Mouse (Mus musculus): ENCODE data around the gene 4933430I17Rik.
"Not testable (repeated sequence)": the region's sequence is repeated elsewhere in the genome, so short reads cannot be mapped to it uniquely, and the experiment has no call there.

4933430I17Rik gene

DNA sequence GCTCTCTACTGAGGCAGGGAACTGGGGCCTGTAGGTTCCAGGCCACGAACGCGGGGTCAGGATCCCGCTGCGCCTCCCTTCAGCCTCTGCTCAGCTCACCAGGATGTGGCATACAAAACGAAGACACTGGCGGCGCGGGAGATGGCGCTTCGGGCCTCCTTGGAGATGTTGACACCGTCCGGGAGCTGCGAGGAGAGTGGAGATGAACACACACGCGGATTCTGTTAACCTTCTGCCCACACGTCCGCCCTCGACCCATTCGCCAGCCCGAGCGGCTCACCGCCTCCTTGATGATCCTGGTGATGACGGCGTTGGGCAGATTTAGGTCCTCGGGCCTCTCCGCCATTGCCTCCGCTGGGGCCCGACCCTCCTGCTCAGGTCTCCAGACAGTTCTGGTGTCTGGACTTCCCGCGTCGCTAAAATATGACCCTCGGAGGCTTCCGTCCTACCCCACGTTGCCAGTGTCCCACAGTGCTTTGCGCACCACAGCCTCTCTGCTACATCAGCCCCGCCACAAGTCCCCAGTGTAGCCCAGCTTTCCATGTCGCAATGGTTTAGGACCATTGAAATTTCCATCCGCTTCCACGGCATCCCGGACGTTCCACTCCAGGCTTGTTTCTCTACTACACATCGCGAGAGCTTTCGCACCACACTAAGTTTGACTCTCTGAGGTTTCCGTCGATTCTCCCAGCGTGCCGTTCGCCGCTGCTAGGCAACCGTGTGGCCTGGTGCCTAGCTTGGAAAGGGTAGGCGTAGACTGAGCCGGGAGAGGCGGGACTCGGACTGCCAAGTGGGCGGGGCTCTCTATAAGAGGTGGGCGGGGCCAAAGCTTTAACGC is at the start of gene 4933430I17Rik, which contains the start of gene Pole3:
Gene 4933430I17Rik, plus strand, starts transcription at position 719 of the 838 bp plus-strand sequence.
Gene Pole3, minus strand, starts transcription at position 418 of the 838 bp plus-strand sequence.
- peak; percentile 98 for DNase-seq

DNA sequence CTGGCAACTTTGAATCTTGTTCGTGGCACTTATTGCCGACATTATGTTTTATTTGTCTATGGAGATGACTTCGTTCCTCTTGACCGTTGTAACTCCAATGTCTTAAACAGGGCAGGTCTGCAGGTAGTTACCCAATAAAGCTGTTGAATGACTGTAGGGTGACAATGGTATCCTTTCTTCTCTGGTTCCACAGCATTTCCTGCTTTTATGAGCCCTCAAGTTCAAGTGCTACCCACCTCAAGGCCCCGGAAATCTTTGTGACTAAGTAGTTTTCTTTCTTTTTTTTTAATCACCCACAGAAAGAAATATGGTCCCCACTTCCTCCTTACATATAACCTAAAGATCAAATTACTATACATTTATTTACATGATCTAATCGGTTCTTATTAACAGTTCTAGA is 49.4 kb upstream of the 4933430I17Rik start:
- DNase-seq: no peak

DNA sequence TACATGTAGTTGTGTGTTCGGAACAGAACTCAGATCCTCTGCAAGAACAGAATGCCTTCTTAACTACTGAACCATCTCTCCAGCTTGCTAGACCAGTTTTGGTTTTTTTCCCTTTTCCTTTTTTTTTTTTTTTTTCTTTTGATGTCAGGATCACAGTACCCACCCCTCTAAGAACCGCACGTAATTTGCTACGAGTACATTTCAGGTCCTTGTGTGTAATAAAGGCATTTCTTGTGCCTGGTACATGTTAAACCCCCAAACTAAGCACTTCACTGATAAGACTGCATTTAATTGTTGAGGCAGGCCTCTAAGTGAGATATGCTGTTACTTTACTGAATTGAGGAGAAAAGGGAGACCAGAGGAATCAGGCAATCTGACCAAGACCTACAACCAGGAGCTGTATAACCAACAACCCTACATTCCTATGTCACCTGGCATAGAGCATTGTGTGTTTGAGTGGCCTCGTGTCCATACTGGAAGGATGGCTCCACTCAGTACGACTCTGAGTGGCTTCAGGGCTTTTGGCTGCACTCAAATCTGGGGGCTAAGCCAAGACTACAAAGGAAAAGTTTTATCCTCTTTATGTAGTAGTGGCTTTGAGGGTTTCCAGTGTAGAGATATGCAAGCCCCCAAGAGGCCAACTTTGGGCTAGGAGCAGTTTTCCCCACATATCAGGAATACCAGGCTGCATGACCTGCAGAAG is 47.5 kb upstream of the 4933430I17Rik start:
- peak; percentile 32 to 59 for DNase-seq

DNA sequence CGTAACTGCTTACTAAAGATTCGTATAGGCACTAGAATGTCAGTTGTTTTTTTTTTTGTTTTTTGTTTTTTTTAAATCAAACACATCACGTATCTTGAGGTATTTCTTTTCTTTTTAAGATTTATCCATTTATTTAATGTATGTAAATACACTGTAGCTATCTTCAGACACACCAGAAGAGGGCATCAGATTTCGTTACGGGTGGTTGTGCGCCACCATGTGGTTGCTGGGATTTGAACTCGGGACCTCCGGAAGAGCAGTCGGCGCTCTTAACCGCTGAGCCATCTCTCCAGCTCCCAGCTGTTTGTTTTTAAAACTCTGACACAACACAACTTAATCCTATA is 45.6 kb upstream of the 4933430I17Rik start:
- not testable (repeated sequence) for DNase-seq

DNA sequence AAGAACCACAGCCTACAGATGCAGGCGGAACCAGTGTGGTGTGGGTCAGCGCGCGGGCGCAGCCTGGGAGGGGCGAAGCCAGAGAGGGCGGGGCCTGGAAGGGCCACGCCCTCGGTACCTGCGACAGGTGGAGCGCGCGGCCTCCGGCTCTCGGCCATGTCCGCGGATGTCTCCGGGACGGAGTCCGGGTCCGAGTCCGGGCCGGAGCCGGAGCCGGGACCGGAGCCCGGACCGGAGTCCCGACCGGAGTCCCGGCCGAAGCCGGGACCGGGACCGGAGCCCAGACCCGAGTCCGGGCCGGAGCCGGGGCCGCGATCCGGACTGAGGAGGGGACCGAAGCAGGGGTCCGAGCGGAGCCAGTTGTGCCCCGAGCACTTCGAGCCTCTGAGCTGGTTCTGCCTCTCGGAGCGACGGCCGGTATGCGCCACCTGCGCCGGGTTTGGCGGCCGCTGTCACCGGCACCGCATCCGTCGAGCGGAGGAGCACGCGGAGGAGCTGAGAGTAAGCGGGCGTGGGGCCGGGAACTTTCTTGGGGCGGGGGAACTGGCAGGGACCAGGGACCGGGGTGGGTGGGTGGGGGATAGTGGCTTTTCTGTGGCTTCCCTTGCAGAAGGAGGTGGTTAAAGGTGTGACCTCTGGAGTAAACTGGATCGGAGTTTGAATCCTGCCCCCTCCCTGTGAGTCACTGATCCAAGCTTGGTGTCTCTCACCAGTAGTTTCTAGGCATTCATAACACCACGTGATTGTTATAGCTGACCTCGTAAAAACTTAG is 45.0 kb upstream of the 4933430I17Rik start, which contains the start of gene Bspry:
Gene Bspry, plus strand, starts transcription at position 117 of the 772 bp plus-strand sequence.
- DNase-seq: peak; percentile 73 to 81

DNA sequence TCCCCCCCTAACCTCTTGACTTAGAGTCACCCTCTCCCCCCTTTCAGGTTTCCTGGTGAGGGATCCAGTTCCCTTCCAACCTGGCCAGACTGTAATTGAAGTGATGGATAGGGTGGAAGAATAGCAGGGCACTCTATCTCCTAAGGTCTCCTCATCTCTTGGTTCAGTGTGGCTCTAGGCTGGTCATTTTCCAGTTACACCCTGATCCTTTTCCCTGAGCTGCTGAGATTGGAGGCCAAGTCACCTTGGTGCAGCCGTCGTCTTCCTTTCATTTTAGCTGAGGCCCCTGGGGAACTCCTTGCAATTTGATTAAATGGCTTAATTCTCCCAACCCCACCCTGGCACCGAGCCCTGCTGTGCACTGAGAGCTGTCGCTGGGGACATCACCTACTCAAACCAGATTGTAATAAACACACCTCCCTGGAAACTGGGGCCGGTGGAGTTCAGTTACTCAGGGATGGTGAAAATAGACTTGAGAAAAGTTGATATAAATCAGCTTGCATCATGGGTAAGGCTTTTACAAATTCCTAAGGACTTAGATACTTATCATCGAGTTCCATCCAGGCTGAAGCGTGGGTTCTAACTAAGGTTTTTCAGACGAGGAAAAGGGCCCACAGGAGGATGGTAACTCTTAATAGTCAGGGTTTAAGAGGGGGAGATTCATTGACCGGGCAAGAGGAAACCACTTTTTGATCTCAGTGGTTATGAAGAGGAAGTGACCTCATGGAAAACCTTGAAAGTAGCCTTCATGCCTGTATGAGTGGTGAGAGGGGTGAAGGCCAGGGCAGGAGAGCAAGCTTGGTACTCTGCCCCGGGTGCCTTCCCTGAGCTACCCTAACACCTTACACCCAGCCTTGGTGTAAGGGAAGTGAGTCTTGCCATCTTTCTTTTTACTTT is 44.2 kb upstream of the 4933430I17Rik start:
- no peak for DNase-seq

DNA sequence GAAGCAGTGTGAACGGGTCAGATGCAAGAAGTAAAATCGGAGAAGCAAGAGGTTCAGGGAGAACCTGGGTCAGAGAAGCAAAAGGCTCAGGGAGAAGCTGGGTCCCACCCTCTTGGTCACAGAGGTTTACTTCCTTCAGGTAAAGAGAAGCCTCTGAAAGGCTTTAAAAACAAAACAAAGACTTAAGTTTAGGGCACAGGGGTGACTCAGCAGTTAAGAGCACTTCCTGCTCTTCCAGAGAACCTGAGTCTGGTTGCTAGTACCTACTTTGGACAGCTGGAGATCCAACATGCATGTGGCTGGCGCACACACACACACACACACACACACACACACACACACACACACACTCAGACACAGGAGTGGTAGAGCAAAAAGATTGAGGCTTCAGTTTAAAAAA is 40.2 kb upstream of the 4933430I17Rik start:
- no peak for DNase-seq

DNA sequence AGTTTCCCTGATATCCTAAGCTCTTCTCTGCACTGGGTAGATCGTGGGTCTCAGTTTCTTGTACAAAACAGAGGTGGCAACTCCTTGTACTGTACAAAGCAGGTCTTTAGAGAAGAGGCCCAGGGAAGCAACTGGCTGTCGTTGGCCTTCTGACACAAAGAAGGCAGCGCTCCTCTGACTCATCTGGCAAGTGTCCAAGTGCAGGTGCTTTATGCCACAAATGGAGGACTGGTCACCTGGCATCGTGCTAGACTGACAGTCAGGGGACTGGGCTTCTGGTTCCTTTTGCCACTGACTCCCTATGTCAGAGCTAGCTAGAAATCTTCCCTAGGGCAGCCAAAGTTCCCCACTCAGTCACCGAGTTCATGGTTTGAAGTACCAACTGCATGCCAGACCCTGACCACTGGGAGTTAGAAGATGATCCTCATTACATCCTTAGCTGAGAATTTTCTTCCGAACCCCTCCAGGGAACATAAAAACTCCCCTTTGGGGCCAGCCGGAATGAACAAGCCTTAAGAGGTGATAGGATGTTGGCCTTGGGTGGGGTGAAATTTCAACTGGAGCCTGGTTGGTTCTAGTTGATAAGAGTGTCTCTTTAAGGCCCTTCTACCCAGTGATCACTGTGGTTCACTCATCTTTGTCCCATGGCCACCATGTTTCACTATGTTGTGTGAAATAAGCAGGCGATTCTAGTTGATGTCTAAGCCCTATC is 39.6 kb upstream of the 4933430I17Rik start:
- DNase-seq: peak; percentile 55

DNA sequence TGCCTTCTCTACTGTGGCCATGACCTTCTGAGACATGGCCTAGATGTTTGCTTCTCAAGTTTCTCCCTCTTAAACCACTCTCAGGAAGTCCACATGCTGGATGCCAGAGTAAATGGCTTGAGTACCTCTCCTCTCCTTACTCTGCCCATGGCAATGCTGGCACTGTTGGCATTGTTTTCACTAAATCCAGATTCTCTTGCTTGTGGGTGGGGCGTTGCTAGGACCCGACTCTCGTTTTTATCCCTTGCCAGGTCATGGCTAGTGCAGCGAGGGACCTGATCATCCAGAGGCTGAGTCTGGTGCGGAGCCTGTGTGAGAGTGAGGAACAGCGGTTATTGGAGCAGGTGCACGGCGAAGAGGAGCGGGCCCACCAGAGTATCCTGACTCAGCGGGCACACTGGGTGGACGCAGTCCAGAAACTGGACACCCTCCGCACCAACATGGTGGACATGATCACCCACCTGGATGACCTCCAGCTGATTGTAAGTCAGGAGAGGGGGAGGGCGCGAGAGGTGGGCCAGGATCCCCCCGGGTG is 38.9 kb upstream of the 4933430I17Rik start:
- DNase-seq: peak; percentile 34 to 58

DNA sequence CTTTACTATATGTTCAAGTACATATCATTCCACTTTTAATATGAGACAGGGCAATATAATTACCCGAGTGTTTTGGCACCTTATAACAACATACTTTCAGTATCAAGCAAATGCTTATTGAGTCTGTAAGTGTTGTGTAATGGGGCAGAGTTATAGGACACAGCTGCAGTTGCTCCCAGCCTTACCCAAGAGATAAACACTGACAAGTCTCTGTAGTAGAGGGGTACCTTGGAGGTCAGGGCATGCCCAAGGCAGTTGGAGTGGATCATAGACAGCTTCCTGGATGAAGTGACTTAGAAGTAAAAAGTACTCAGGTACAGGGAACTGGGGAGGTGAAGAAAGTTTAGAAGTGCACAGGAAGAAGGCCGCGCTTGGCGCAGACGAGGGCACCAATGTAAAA is 38.0 kb upstream of the 4933430I17Rik start:
- no peak for DNase-seq

DNA sequence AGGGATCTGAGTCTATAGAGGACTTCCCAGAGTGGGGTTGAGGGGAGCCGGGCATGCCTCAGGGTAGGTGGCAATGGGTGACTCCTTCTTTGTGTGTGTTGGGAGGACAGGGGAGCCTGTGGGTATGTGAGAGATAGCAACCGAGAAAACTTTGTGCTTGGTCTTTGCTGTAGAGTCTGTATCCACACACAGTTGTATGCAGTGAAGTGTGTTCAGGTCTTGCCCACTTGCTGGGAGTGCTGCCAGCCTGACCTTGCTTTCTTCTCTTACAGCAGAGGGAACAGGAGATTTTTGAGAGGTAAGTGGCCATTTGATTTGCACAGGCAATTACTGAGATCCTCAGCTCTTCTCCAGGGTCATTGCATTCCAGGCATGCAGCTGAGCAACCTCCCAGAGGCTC is 37.3 kb upstream of the 4933430I17Rik start:
- no peak for DNase-seq

DNA sequence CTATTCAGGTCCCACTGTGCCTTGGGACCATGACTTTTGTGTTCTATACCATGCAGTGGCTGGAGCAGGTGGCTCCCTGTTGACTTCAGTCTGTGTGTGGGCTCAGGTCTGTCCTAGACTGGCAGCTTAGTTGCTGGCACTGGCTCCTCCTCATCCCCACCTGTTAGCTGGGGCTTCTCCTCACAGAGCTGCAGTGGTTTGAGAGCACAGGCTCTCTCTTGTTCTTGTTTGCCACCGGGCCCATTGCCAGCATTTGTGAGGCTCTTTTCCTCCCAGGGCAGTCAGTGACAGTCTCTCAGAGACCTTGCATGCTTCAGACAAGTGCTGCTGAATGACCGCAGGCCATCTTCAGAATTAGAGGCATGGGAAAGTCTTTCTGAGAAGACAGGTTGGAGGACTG is 32.5 kb upstream of the 4933430I17Rik start:
- no peak for DNase-seq

DNA sequence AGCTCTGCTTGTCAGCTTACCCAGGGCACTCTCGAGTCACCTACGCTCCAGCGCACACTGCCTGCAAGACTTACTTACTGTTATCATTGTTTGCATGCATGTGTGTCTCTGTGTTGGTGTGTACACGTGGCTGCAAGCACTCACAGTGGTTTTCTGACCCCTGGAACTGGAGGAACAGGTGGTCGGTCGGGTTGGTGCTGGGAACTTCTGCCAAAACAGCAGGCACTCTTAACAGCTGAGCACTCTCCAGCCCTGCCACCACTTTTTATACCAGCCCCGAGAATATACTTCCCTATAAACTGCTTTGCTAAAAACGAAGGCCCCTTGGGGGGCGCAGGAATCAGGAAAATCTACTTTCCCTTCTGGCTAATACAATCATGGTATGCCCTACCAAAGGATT is 30.9 kb upstream of the 4933430I17Rik start:
- DNase-seq: no peak

DNA sequence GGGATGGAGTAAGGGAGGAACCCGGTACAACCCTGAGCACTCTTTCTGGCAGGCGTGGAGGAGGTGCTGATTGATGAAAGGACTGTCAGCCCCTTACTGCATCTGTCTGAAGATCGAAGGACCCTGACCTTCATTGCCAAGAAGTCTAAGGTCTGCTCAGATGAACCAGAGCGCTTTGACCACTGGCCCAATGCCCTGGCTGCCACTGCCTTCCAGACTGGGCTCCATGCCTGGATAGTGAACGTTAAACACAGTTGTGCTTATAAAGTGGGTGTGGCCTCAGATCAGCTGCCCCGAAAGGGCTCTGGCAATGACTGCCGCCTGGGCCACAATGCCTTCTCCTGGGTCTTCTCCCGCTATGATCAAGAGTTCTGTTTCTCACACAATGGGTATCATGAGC is 29.2 kb upstream of the 4933430I17Rik start:
- DNase-seq: peak; percentile 60 to 75

DNA sequence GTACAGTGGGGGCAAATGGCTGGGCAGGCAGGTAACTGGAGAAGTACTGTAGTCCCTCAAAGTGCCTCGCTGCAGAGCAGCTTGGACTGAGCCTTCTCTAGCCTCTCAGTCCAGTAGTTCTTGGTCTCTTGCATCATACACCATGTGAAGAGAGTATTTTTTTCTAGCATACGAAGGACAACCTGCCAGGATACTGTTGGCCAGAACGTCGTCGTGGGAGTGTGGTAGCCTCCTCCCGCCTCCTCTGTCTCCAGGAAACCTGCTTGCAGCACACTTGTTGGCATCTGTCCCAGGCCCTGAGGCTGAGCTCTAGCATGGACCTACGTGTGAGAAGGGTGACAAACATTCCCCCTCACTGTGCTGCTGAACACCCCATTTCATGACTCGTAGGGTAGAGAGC is 28.4 kb upstream of the 4933430I17Rik start:
- DNase-seq: peak; percentile 67 to 82

DNA sequence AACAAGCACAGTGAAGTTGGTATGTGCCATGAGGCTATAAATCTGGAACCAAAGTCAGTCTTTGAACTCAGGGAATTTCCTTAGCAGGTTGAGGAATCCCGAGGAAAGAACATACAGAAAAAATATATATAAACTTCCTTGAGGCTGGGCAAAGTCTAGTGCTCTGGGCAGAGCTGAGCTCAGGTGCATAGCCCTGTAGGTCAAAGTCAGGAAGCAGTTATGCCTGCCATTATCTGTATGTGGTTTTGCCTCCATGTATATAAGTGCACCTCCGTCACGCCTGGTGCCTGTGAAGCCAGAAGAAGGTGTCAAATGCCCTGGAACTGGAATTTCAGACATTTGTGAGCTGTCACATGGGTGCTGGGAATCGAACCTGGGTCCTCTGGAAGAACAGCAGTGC is 24.4 kb upstream of the 4933430I17Rik start:
- no peak for DNase-seq

DNA sequence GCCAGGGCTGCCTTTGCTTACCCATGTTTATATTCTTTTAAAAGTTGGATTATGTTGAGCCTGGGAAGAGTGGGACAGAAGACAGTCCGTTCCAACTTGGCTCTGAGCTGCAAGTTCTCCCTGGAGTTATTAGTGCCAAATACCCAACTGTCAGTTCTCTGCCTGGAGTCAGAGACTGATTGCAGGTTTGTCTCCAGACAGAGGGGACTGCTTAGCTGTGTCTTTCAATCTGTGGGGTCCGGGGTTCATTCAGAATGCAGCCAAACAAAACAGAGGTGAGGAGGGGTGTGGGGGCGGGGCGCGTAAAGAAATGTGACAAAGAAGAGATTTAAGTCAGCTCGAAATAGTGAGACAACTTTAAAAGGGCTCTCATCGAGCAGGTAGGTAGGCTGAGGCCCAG is 23.6 kb upstream of the 4933430I17Rik start:
- DNase-seq: no peak

DNA sequence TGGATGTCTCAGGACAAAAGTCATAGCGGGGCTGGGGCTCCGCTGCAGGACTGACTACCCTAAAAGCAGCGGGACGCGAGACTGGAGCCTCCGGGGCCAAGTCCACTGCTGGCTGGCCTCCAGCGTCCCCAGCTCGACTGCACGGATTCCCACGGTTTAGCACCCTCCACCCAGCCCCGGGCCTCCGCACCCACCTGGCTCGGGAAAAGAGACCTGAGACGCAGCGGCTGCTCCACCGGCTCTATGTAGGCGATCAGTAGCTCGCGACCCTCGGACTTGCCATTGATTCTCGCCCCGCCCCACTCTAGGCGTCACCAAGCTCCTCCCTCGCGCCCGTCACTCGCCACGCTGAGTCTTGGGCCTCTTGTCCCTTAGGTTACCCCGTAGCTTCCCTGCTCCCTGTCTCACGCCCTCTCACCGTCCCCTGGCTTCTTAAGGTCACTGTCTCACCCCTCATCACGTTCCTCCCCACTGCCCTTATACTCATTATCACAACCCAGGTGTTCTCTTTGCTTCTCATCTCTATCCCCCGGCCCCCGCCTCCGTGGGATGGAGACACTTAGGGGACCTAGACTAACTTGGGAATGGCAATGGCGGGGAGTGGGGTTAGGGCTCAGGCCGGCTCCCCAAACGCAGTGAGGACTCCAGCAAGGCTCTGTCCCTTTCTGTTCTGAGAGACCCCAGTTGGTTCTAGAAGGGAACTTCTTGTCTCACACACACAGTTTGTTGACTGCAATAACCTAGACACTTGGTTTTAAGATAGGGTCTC is 23.0 kb upstream of the 4933430I17Rik start:
- DNase-seq: peak; percentile 91 to 92

DNA sequence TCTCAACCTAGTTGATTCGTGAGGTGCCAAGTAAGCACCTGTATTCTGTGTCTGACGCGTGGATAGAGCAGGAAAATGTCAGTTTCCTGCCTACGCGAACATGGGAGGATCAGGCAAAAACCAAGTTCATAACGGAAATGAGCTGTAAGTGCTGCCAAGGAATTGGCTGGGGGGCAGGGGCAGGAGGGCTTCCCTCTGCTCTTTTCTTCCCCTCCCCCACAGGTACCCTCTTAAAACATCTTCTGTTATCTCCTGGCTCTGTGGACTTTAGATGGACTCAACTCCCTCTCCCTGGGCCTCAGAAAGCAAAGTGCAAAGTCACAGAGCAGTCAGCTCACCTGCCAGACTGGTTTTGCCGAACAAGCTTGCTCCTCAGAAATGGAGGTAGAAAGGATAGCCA is 22.2 kb upstream of the 4933430I17Rik start:
- DNase-seq: no peak

DNA sequence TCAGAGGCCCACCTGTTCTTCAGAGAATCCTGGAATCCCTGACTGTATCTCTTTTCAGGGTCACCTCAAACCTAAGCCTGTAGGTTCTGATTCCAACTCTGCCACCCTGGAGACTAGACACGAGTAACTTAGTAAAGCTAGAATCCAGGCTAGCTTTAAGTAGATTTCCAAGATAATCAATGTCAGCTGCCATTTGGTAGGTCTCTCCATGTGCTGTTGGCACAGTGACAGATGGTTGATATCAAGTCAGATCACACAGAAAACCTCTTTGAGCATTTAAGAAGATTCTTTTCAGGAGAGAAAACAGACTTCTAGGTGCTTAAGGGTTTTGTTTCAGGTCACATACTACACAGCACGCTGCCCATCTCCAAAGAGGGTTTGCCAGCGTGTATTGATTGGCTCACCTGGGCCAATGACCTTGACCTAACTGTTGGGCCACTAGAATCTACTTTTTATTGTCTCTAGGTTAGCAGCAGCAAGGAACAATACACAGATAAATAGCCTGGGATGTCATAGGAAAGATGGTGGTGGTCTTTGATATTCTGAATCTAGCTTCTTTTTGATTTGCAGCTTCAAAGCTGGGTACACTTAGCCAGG is 21.7 kb upstream of the 4933430I17Rik start, which contains the start of gene Hdhd3:
Gene Hdhd3, minus strand, starts transcription at position 94 of the 597 bp plus-strand sequence.
- no peak for DNase-seq
